Mouse (Mus musculus) intestine, embryonic 16.5 days (tissue): ENCODE results near the gene Grb10. TPM values are rescaled to one million over a fixed set of nuclear protein-coding genes. Genes with fewer than 3 reads are reported as not detected.
A peak's percentile ranks its signal among the peaks of the same experiment; 100 is the strongest.

Experiments
- ATAC-seq: fragments of 200-750 bp; cut with Nextera tagmentation; 2 replicates; pipeline ENCODE4 v1.8.0; 2017; ENCODE audit warnings: moderate TSS enrichment, moderate library complexity
- H3K27ac ChIP-seq: fragments of 300-500 bp; sonication (generic); 2 replicates; pipeline ENCODE4 v1.5.1; 2014; ENCODE audit warnings: mild to moderate bottlenecking, low read length
- H3K27me3 ChIP-seq: fragments of 300-500 bp; sonication (generic); replicated peaks from 2 replicates; pipeline ENCODE4 v1.6.1; 2014; ENCODE audit warnings: low read length, control low read depth, mixed read lengths; ENCODE audit not compliant: control insufficient read depth, insufficient read depth
- H3K36me3 ChIP-seq: fragments of 300-500 bp; sonication (generic); 2 replicates; pipeline ENCODE4 v1.6.1; 2014; ENCODE audit warnings: low read length, control low read depth; ENCODE audit not compliant: control insufficient read depth, insufficient read depth
- H3K4me1 ChIP-seq: fragments of 300-500 bp; sonication (generic); 2 replicates; pipeline ENCODE4 v1.6.1; 2014; ENCODE audit warnings: low read length, control low read depth, mixed read lengths; ENCODE audit not compliant: control insufficient read depth, insufficient read depth
- H3K4me2 ChIP-seq: fragments of 300-500 bp; sonication (generic); 2 replicates; pipeline ENCODE4 v1.6.1; 2014; ENCODE audit warnings: low read depth, low read length, control low read depth
- H3K4me3 ChIP-seq: fragments of 300-500 bp; sonication (generic); 2 replicates; pipeline ENCODE4 v1.5.1; 2014; ENCODE audit warnings: mild to moderate bottlenecking, low read length
- H3K9ac ChIP-seq: fragments of 300-500 bp; sonication (generic); 2 replicates; pipeline ENCODE4 v1.6.1; 2014; ENCODE audit warnings: low read depth, low read length
- H3K9me3 ChIP-seq: fragments of 300-500 bp; sonication (generic); 2 replicates; pipeline ENCODE4 v1.6.1; 2016; ENCODE audit warnings: low read length, control low read depth; ENCODE audit not compliant: control insufficient read depth
- WGBS: fragments of 180-500 bp; shearing (Covaris S2); extraction: QIAGEN DNeasy Blood & Tissue Kit; methylation state at CpG from one replicate; pipeline ENCODE4 v1.1.7; 2014; 5-methylcytosine and 5-hydroxymethylcytosine counted together
- polyA plus RNA-seq: library from polyadenylated mRNA; unstranded; fragments of >200 nt; fragmentation: Nextera tagmentation; extraction: Ambion mirVana; gene quantifications from 2 replicates; pipeline ENCODE4 v1.2.1, GENCODE M21; 2015

The Grb10 gene
- polyA plus RNA-seq, 1 experiment from 2014 or later: 238 TPM

DNA sequence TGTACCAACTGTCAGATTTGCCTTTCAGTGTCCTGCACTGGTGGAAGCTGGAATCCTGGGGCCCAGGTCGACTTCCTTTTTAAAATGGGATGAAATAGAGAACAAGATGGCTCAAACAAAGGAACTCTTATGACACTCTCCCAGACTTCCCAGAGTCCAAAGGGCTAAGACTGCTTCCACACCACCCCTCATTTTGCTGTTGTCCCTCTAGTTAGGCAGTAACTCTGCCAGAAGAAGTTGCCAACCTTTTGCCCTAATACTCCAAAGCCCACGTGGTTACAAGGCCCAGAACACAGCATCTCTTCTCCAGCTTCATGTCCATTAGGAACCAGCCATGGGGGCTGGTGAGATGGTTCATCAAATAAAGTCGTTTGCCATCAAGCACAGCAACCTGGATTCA, 15.4 kb downstream of the Grb10 start:
- Histone ChIP-seq H3K36me3 (peaks cover 31% of the 10 kb centered on the region), H3K4me3 (no peak overlapping the region), H3K9ac (no peak overlapping the region), H3K9me3 (peaks cover 31% of the 10 kb centered on the region), H3K27ac (no peak overlapping the region), H3K4me2 (no peak overlapping the region), H3K4me1 (no peaks in the 10 kb centered on the region), H3K27me3 (peaks cover 46% of the 10 kb centered on the region)
- ATAC-seq: no peak
- WGBS: 52% methylated on average over 3 of the region's 3 CpGs

DNA sequence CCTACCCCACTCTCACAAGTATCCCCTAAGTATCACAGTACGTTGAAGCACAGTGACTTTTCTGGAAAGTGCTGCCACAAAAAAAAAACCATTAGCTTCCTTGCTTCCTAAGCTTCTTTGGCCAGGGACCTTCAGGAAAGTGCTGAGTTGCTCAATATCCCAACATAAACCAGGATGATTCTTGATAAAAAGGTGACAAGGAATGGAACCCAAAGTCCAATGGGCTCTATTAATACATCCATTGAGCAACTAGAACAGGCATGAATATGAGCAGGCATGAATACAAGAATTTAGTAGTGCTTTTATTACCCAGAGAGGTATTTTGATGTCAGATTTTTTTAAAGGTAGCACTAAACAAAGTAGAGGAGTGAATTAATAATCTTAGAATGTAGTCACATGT, 18.8 kb downstream of the Grb10 start:
- ATAC-seq: peak; percentile 70
- peaks cover 37% of the 10 kb centered on the region for H3K27me3 ChIP-seq

DNA sequence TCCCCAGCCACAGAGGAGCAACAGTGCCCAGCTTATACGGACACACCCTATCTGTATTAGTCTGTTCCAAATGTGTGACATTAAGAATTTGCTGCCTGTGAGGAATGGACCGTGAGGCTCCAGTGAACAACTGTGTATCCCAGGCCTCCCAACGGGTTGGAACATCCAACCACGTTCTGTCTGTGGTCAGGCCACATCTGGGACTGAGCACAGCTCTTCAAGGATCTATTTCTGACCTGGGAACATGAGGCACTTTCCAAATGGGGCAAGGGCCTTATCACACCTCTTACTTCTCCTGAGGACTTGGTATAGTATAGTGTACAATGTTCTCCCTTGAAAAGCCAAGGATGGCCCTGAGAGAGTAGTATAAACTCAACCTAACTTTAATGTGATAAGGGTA, 19.9 kb downstream of the Grb10 start:
- Histone ChIP-seq H3K27ac (no peak overlapping the region), H3K27me3 (peaks cover 29% of the 10 kb centered on the region), H3K4me1 (no peaks in the 10 kb centered on the region), H3K4me3 (no peak overlapping the region), H3K36me3 (peaks cover 8% of the 10 kb centered on the region; the same call in 1 of the 2 replicates), H3K9me3 (0 out of 2 replicates have a peak, but pooled peaks cover 3% of the 10 kb centered on the region), H3K4me2 (no peak overlapping the region), H3K9ac (no peak overlapping the region)
- ATAC-seq: no peak
- 84% methylated on average over 4 of the region's 4 CpGs for WGBS

More for the DNA sequence above, 18.8 kb downstream of the Grb10 start:
- H3K4me2 ChIP-seq: no peak overlapping the region
- WGBS: 67% methylated on average over 1 of the region's 1 CpGs
- no peak overlapping the region for H3K9ac ChIP-seq
- no peaks in the 10 kb centered on the region for H3K4me1 ChIP-seq
- peaks cover 7% of the 10 kb centered on the region; the same call in 1 of the 2 replicates for H3K36me3 ChIP-seq
- no peak overlapping the region for H3K4me3 ChIP-seq
- H3K27ac ChIP-seq: no peak overlapping the region
- 0 out of 2 replicates have a peak, but pooled peaks cover 5% of the 10 kb centered on the region for H3K9me3 ChIP-seq

DNA sequence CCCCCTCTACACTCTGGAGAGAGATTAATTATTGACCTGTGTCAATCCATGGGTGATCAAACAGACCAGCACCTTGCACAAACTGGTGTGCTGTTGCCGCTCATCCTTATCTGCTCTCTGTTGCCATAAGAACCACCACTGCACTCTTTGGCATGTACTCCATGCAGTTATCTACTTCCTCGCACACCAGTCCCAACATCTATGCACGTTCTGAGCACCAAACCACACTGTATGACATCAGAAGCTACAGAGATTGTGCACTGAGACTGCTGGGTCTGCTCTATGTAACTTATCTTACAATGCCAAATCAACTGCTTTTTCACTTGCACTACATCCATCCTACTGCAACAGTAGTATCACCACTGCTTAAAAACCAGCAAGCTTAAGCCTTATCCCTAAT, 28.4 kb downstream of the Grb10 start:
- no peak overlapping the region for H3K4me2 ChIP-seq
- peak; percentile 26; the same call in 1 of the 2 replicates for ATAC-seq
- no peak overlapping the region for H3K9ac ChIP-seq
- 0 out of 2 replicates have a peak, but pooled peaks cover 5% of the 10 kb centered on the region for H3K9me3 ChIP-seq
- H3K27me3 ChIP-seq: no peaks in the 10 kb centered on the region
- peaks cover 10% of the 10 kb centered on the region; the same call in 1 of the 2 replicates for H3K36me3 ChIP-seq
- H3K27ac ChIP-seq: no peak overlapping the region
- no peaks in the 10 kb centered on the region for H3K4me1 ChIP-seq
- no peak overlapping the region for H3K4me3 ChIP-seq
- WGBS: 61% methylated on average over 3 of the region's 3 CpGs

DNA sequence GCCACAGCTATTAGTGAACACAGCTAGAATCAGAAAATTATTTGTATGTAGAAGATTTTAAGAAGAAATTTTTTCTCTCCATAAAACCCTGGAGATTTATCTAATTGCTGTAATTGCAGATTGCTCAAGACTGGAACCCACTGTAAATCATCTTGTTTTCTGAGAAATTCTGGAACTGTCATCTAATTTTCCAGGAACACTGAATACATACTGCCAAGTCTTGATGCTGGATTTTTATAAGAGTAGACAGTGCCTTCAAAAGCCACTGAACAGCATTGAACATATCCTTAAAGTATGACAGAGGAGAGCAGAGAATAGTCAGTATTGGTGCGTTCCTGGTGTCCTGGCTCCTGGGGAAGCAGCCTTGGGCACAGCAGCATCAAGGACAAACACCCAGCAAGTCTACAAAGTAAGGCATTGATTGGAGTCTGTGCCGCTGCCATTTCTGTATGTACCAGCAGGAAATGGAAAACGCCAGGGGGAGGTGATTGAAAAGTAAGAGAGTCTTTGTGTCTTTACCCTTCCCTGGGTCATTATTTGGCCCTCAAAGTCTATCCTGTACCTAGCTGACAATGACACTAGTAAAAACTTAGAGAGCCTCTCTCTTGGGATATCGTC, 38.1 kb downstream of the Grb10 start:
- H3K4me3 ChIP-seq: no peak overlapping the region
- no peaks in the 10 kb centered on the region for H3K9me3 ChIP-seq
- H3K36me3 ChIP-seq: no peaks in the 10 kb centered on the region
- ATAC-seq: no peak
- H3K27ac ChIP-seq: no peak overlapping the region
- H3K4me2 ChIP-seq: no peak overlapping the region
- H3K9ac ChIP-seq: no peak overlapping the region
- 73% methylated on average over 4 of the region's 4 CpGs for WGBS
- H3K4me1 ChIP-seq: no peaks in the 10 kb centered on the region
- no peaks in the 10 kb centered on the region for H3K27me3 ChIP-seq

DNA sequence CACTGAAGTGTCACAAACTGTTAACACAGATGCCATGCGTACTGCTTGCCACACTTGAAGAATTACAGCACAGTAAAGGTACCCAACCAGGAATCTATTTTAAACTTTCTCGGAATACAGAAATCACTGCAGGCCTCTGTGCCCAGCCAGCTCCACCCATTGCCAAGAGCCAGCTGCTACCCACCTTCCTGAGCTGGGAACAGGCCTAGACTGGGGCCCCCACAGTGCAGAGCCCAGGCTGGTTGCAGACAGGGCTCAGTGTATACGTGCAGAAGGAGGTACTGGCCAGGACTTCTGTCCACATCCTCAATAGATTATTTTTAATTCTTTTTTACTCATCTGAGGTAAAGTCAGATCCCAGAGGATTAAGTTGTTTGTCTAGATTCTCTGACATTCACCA, 39.6 kb downstream of the Grb10 start:
- no peaks in the 10 kb centered on the region for H3K36me3 ChIP-seq
- H3K4me1 ChIP-seq: no peaks in the 10 kb centered on the region
- no peaks in the 10 kb centered on the region for H3K27me3 ChIP-seq
- 63% methylated on average over 3 of the region's 3 CpGs for WGBS
- ATAC-seq: no peak
- H3K9ac ChIP-seq: no peak overlapping the region
- H3K4me3 ChIP-seq: no peak overlapping the region
- H3K27ac ChIP-seq: no peak overlapping the region
- no peaks in the 10 kb centered on the region for H3K9me3 ChIP-seq
- no peak overlapping the region for H3K4me2 ChIP-seq

DNA sequence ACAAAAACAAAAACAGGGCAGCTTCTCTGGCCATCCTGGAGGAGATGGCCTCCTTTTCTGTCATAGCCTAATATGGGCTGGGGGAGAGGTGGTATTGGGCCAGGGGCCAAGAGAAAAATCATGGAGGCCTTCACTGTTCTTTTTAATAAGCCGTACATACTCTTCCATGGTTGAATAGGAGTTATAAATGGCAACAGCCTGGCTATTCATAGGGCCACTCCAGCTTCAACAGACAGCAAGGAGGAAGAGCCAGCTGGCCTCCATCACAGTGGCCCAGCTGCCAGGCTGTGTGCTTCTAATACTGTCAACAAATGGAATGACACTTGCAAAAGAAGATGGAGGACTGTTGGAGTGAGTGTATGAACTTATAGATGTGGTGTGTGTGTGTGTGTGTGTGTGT, 41.4 kb downstream of the Grb10 start:
- no peaks in the 10 kb centered on the region for H3K27me3 ChIP-seq
- 70% methylated on average over 1 of the region's 1 CpGs for WGBS
- no peak; the same call in 1 of the 2 replicates for ATAC-seq

DNA sequence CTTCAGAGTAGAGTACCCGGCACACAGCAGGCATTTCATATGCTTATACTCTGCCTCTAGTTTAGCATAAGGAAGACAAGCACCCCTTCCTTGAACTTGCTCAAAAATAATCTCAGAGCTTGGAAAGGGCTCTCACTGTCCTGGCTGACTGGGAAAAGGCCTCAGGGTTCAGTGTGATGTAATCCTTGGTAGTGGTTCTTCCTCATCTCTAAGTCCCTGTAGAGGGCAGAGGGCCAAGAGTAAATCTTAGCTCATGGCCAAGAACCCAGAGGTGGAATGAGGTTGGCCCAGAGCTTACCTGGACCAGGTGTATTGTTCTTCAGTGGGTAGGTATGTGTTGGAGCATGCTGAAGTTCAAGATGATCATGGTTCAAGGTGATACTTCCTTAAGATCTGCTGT, 43.1 kb downstream of the Grb10 start:
- Histone ChIP-seq H3K36me3 (no peaks in the 10 kb centered on the region), H3K4me3 (no peak overlapping the region), H3K9me3 (no peaks in the 10 kb centered on the region), H3K27me3 (no peaks in the 10 kb centered on the region), H3K4me1 (no peaks in the 10 kb centered on the region), H3K4me2 (no peak overlapping the region), H3K9ac (no peak overlapping the region), H3K27ac (no peak overlapping the region)
- WGBS: 97% methylated on average over 1 of the region's 1 CpGs
- ATAC-seq: no peak

More for the DNA sequence above, 41.4 kb downstream of the Grb10 start:
- Histone ChIP-seq H3K4me3 (no peak overlapping the region), H3K9ac (no peak overlapping the region), H3K36me3 (no peaks in the 10 kb centered on the region), H3K4me1 (no peaks in the 10 kb centered on the region), H3K4me2 (no peak overlapping the region), H3K9me3 (no peaks in the 10 kb centered on the region), H3K27ac (no peak overlapping the region)

DNA sequence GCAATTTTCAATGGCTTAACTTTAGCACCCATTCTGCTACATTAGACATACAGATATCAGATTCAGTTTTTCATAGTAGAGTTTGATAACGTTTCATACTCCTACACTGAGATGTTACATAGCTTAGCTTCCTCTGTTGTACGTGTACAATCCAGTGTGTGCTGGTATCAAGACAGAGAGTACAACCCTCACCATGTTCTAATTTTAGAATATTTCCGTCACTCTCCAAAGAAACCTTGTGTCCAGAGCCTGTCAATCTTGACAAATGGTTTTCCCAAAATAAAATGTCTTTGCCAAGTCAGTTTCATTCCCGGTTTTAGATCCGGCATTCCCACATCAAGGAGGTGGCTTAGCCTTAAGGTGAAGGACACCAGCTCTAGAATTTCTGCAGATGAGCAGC, 44.7 kb downstream of the Grb10 start:
- Histone ChIP-seq H3K4me3 (no peak overlapping the region), H3K9me3 (no peaks in the 10 kb centered on the region), H3K27ac (no peak overlapping the region), H3K9ac (no peak overlapping the region), H3K36me3 (no peaks in the 10 kb centered on the region), H3K27me3 (no peaks in the 10 kb centered on the region), H3K4me2 (no peak overlapping the region), H3K4me1 (no peaks in the 10 kb centered on the region)
- ATAC-seq: no peak
- WGBS: 79% methylated on average over 5 of the region's 5 CpGs

DNA sequence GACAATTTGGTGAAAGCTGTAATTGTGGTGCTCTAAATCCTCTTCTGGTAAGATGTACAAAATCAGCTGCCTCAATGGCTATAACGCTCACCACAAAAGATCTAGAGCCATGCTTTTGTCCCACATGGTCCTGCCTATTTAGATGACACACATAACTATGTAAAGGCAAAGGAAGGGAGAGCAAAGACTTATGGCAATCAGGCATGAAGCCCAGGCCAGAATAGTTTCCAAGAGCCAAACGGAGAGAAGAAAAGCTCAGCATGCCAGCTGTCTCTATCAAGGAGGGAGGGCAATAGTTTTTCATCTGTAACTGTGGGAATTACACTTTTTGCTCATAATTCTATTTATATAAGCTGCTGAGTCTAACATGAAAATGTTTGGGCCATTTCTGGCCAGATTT, 45.3 kb downstream of the Grb10 start:
- H3K4me2 ChIP-seq: no peak overlapping the region
- H3K9me3 ChIP-seq: no peaks in the 10 kb centered on the region
- H3K9ac ChIP-seq: no peak overlapping the region
- no peaks in the 10 kb centered on the region for H3K4me1 ChIP-seq
- H3K27me3 ChIP-seq: no peaks in the 10 kb centered on the region
- H3K27ac ChIP-seq: no peak overlapping the region
- no peaks in the 10 kb centered on the region for H3K36me3 ChIP-seq
- 67% methylated on average over 2 of the region's 2 CpGs for WGBS
- H3K4me3 ChIP-seq: no peak overlapping the region
- ATAC-seq: no peak
